Mouse (Mus musculus): ENCODE measurements around the gene Il11ra1.

Gene Il11ra1

DNA sequence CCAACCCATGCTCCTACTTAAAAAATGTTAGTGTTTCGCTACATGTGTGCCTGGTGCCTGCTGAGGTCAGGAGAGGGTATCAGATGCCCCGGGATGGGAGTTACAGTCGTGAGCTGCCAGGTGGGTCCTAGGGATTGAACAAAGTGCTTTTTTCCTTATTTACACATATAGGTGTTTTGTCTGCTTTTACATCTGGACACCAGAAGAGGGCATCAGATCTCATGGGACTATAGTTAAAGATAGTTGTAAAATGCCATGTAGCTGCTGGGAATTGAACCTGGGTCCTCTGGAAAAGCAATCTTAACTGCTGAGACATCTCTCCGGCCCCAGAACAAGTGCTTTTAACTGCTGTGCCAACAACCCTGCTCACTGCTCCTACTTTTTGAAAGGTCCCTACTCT is 10.4 kb downstream of the Il11ra1 start:
- no peak for DNase-seq (ENCODE audit: low spot score in 2 of 2)

DNA sequence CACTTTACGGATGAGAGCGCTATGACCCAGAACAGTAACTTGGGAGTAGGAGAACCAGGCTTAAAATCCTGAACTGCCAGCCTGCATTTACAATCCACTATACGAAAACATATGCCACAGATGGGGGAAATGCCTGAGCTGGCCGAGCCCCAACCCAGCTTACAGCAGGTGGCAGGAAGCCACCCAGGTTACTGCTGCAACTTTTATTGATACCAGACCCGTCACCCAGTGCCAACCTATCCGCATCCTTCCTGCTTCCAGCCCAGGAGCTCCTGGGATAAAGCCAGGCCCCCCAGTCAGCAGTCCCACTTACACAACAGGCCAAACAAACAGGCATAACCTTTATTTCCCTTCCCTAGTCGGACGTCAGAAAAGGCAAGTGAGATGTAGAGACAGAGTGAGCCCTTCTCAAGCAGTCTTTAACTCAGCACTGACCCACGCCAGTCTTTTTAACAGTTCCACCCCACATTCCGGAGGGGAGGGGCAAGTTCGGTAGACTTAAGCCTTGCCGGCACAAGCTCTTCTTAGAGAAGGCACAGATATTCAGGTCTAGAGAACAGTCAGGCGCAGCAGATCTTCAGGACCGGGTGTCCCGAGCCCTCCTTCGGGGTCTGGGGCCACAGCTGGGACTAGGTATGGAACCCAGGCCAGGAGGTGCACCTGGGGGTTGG is 12.1 kb downstream of the Il11ra1 start:
- no peak for DNase-seq (ENCODE audit: low spot score in 2 of 2)

DNA sequence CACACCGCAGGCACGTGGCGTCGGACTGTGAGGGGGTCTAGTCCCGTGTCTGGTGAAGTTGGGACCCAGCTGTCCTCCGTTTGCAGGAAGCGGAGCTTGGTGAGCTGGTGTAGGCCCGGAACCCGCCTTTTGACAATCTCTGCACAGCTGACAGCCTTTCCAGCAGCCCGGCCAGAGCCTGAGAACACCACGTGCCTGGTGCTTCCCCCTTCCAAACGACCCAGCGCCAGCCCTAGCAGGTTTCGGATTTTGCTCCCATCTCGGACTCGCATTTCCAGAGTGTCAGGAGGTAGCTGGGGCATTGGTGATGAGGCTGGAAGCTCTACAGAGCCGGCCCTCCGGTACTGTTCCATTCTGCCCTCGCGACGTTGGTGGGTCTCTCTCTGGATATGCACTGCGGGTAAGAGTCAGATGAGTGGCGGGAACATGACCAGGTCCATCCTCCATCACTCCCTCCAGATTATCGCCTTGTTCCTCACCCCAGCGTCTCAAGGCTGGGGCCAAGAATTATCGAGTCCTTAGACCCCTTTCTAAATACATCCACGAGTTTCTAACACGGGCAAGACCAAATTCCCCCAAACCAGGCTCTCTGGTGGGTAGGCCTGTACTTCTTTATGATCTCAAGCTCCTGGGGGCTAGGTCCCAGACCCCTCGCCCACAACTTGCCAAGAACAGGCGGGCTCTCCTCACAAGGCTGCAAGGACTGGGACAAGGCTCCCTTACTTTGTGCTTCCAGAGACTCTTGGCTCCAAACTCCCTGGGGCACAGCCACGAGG is 12.8 kb downstream of the Il11ra1 start:
- peak in 1 of 2 experiments; percentile 21 for DNase-seq (ENCODE audit: low spot score in 2 of 2)

DNA sequence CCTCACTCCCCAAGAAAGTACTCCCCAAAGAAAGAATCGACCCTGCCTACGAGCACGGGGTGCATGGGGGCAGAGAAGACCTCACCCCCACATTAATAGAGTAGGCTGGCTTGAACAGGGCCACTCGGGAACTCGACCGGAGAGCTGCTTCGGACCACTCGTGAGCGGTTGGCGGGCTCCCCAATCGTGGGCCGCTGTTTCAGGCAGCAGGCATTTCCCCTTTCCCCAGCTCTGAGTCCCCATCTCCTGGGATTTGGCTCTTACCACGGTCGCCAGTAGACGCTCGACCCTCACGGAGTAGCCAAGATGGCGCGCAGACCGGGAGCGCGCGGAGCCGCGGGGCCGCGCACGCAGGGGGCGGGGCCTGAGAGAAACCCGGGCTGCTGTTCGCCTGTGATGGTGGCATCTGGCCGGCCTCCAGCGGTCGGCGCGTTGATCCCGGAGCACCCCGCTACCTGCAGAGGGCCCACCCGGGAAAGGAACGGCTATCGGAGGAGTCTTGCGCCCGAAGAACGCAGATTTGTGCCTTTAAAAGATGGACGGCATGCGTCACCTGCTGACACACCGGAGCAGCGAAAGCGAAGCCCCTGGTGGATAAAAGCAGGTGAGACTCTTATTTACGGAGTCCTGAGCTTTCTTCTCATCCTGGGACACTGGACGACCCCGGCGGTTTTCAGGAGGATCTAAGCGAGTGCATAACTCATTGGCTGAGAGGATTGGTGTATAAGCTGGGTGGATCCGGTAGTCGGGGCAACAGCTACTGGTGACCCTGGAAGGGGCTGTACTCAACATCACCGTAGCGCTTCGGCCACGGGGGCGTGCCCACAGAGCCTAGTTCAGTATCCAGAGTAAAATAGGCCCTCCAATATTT is 13.6 kb downstream of the Il11ra1 start, which contains the start of gene Rpp25l:
Rpp25l (minus strand) TSS at position 338 of the 871 bp plus-strand sequence.
- DNase-seq (ENCODE audit: low spot score in 2 of 2) = peak; percentile 70 to 86

DNA sequence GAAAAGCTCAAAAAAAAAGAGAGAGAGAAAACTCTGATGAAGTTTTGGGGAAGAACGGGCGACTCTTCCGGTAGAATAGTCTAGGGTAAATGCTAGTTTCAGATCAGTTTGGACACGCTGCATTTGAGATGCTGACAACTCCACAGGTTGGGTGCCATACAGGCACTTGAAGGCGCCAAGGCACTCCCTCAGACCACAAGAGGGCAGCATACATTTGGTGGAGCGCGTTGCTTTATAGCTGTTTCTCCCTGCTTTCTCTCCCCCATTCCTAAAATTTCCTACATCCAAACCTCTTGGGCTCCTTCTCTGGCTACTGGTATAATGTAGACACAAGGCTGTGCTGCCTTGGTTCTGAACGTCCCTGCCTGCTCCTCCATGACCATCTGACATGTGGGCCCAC is 14.5 kb downstream of the Il11ra1 start:
- peak in 1 of 2 experiments; percentile 23 for DNase-seq (ENCODE audit: low spot score in 2 of 2)

DNA sequence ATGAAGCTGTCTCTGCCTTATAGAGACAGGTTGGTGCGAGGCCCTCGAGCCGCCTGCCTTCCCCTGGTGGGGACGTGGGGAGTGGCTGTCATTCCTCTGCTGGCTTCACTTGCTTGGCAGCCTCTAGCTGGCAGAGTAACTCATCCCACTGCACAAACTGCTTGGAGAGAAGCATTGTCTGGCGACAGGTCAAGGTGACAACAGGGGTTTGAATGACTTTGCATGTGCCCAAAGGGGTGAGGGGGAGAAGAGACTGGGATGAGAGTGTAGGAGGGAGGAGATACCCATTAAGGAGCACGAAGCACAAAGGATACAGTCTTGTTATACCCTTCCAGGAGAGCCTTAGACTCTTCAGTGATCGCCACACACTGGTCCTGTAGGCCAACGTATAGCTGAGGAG is 15.3 kb downstream of the Il11ra1 start:
- DNase-seq (ENCODE audit: low spot score in 2 of 2) = no peak

DNA sequence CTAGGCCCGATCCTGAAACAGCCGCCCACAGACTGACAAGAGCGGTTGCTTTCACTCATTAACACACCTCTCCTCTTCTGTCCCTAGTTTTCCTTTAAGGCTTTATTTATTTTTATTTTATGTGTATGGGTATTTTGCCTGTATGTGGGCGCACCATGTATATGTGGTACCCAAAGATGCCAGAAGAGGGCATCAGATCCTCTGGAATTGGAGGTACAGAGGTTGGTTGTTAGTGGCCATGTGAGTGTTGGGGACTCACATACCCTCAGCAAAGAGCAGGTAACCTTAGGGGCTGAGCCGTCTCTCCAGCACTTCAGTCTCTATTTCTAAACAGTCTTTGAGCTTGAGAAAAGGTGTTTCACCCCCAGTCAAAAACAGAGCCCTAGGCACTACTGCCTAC is 15.8 kb downstream of the Il11ra1 start:
- DNase-seq (ENCODE audit: low spot score in 2 of 2) = peak in 1 of 2 experiments; percentile 34

DNA sequence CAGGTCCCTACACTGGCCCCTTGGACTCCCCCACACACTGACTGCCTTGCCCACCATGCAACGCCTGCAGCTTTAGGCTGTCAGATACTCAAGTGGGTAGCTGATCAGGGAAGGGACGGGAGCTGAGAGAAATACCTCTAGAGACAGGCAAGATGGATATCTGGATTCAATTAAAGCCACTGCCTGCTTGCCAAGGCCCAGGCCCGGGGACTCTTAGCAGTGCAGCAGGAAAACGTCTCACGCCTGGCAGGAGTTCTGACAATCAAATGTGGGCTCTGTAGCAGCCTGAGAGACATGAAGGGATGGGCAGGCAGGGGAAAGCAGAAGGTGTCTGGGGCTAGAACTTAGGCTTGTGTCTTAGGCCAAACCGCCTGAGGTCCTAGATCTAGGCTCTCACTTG is 17.0 kb downstream of the Il11ra1 start:
- DNase-seq (ENCODE audit: low spot score in 2 of 2) = no peak

DNA sequence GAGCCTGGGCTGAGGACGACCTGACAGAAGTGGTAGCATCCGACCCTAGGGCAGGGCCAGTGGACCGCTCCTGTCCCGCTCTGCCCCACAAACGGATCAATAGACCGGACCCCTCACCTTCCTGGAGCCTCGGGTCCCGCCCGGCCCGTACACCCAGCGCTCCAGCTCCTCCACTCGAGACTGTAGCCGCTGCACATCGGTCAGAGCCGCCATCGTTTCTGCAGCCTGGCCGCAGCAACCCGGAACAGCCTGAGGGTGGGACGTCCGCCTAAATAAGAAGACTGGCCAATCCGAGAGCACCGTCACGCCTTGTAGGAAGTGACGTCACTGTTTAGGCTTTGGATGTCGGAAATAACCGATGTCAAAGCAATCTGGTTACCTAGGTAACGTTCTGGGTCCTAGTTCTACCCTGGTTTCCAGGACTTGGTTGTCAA is 23.1 kb downstream of the Il11ra1 start, which contains the start of gene Dctn3:
Dctn3 (minus strand) TSS at position 253 of the 434 bp plus-strand sequence.
- peak; percentile 69 to 84 for DNase-seq (ENCODE audit: low spot score in 2 of 2)

DNA sequence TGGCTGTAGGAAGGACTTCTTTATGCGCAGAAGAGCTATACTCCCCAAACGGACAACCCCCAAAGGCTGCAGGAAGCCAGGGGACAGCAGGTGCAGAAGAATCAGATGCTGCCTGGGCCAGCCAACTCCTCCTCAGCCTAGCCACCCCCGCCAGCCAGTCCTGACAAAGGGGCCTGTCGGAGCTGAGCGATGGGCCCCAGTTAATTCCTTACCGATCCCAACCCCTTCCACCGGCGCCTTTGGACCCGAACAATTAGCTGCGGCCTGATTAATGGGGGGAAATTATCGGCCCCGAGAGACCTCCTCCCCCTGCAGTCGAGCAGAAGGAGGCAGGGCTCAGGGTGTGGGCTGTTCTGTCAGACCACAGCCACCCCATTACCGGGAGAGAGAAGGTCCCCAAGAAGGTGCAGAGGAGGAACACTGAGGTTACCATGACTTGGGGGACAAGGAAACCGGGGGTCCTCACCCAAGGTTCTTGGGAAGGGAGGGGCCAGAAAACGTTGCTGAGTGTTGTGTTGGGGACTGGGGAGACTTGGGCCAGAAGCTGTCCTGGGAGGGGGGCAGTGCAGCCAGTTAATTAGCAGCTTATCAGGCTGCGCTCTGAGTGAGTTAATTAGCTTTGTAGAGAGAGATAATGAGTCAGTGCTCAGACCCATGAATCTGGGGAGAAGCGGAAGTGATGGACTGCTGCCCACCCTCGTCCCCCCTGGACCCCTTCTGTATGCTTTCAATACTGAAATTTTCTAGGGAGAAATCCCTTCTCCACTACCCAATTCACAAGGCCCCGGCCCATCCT is 27.2 kb downstream of the Il11ra1 start:
- DNase-seq (ENCODE audit: low spot score in 2 of 2) = no peak

DNA sequence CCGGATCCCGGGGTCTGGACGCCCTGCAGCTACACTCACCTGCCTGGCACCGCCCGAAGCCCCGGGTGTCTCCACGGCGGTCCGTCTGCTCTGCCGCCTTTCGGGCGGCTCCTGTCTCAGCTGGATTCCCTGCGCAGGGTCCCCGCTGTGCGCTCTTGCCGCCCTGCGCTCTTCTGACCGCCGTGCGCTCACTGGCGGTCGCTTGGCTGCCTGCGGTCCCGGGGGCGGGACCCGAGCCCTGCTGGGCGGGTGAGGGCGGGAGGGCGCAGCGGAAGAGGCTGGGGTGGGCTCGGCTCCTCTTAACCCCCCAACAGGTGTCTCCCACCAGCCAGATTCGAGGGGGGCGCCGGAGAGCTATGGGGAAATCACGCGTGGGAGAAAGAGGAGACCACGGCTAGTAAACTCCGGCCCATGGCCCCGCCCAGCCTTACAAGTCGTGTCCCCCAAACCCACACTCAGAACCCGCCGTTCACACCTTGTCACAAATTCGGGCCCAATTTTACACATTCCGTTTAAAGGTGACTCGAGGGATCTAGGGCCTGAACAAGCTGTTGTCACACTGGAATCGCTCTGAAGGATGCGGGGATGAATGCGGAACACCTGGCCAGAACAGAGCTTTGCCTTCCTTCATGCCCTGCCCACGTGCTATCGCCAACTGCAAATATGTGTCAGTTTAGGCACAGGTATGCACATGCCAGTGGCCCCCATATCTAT is 31.4 kb downstream of the Il11ra1 start, which contains the start of gene Arid3c:
Arid3c (minus strand) TSS at position 91 of the 714 bp plus-strand sequence.
- DNase-seq (ENCODE audit: low spot score in 2 of 2) = peak in 1 of 2 experiments; percentile 19

DNA sequence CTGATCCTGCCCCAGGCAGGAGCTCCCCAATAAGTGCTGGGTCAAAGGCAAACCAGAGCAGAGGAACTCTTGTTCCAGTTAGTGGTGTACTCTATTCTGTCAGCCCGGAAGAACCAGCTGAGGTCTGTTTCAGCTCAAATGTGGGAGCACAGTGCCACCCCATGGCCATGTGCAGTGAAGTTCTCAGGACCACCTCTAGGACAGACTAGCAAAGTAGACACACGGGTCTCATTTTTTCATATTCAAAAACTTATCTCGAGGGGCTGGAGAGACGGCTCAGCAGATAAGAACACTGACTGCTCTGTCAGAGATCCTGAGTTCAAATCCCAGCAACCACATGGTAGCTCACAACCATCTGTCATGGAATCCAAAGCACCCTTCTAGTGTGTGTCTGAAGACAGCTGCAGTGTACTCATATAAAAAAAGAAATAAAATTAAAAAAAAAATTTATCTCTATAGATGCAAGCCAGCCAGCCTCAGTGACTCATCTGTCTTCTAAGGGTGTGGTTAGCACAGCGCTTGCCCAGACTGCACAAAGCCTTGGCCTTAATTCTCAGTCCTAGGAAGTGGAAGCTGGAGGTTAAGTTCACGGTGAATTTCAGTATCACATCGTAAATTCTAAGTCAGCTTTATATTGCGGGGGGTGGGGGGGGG is 37.9 kb downstream of the Il11ra1 start:
- DNase-seq (ENCODE audit: low spot score in 2 of 2) = peak; percentile 58 to 76

DNA sequence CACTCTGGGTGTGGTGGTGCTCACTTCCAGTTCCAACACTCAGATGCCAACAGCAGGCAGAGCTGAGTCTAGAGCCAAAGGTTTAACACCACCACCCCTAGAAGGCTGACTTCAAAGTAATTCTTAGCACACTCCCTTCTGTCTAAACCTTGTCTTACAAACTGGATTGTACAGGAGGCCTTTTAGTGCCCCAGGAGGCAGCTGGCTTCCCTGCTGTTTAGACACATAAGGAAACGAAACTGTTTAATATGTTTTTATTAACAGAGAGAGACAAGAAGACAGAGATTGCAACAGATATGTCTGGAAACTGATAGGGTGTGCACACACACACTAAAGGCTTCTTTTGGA is 38.4 kb downstream of the Il11ra1 start:
- DNase-seq (ENCODE audit: low spot score in 2 of 2) = no peak

DNA sequence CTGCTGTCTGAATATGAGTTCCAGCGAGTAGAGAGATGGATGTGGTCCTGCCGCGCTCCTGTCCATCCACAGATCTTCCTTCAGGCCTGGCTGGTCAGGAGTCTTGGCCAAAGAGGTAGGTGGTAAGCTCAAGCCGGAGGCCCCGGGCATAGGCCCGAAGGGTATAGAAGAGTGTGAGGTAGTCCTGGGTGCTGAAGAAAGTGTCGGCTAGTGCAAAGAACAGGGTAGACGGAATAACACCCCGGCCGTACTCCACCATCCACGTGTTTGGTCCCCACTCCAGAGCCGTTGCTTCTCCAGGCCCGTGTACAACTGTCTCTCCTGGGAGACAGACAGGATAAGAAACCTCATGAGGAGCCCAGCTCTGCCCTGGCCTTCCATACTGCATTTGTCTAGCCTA is 39.5 kb downstream of the Il11ra1 start:
- no peak for DNase-seq (ENCODE audit: low spot score in 2 of 2)

DNA sequence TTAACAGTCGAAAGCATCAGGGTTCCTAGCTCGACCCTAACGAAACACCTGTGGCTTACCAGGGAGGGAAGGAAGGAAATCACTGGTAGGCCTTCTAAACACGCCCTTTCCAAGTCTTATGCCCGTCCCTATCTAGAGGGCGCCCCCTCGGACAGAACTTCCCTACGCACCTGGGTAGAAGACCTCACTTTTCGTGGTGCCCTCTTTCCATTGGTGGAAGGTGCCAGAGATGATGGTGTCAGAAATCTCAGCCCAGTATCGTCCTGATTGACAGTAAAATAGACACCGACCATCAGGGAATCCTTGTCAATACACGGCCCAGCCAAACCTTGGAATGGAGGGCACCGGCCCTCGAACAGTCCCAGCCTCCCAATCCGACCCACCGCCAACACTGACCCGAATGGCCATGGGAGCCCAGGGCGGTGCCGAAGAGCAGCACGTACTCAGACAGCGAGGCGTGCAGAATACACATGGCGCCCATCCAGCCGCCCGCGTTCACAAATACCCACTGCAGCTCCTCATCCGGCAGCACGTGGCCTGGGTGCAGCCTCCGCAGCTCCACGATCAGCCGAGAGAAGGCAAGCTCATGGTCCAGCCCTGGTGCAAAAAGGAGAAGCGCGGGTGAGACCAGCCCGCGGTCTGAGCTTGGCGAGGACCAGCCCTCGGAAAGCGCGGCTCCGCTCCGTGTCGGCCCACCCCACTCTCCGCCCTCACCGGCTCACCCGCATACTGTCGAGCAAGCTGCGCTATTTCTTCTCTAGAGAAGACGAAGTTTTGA is 40.8 kb downstream of the Il11ra1 start:
- peak in 1 of 2 experiments; percentile 50 for DNase-seq (ENCODE audit: low spot score in 2 of 2)

DNA sequence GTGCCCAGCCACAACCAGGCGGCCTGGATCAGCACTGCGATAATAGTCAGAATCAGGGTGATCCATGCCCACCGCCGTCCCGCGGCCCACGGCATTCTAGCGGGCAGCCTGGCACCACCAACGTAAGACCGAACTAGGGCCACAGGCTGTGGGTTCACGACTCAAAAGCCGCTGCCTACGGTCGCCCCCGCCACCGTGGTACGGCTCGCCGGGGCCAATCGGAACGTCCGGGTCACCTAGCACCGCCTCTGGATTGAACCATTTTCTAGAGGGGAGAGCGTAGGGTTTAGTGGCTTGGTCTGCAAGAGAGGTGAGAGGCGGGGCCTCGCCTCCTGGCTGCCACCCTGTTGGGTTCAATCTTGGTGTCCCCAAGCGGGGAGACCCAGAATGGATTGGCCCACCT is 41.4 kb downstream of the Il11ra1 start:
- DNase-seq (ENCODE audit: low spot score in 2 of 2) = peak; percentile 92 to 96

DNA sequence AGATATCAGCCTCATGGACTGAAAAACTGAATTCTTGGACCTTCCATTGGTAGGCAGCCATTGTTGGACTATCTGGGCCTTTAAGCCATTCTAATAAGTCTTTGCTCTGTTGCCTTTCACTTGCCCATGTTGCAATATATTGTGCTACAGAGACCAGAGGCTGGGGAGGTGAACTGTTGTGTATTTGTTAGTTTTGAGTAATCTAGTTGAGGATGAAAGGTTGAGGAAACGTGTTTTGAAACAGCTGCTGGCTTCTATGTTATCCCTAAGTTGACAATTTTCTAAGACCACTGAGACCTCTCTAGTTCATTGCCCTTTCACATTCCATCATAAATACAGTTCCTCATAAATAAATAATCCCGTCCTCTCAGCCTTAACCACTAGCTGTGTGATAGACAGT is 44.3 kb downstream of the Il11ra1 start:
- no peak for DNase-seq (ENCODE audit: low spot score in 2 of 2)

DNA sequence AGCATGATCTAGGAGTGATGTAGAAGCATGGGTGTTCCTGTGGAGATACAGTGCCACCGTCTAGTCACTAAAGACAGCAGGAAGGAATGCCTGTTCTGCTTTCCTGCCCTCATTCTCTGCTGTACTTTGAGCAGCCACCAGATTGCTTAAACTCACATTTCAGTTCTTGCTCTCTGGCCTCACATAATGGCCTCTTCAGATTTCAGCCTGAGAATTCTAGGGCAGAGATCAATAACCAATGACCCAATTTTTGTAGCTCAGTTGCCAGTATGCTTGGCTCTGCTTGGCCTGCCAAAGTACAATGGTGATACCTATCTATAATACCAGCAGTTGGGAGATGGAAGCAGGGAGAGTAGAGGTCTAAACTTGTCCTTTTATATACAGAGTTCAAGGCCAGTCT is 45.2 kb downstream of the Il11ra1 start:
- DNase-seq (ENCODE audit: low spot score in 2 of 2) = no peak

DNA sequence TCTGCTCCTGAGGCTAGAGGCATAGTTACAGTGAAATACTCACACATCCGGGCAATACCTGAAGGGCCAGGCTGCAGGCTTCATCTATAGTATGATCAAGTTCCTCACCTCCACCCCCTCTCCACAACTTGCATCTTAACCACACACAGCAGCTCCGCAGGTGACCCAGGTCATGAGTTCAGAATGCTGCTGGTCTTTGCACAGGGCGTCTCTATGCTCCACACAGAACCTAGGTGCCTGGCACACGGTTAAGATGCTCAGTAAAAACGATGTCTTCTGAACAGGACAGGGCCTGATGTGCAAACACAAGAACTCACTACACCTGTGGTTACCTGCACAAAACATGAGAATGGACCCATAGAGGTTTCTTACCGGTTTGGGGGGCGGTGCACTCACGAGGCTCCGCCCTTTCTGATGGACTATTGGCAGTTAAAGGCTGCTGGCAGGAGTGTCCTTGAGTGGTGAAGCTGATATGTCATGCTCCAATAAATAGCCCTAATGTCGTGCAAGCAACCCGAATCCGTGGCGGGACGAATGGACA is 55.1 kb downstream of the Il11ra1 start, which contains the start of gene Galt:
Galt (plus strand) TSS at position 432 of the 541 bp plus-strand sequence.
- DNase-seq (ENCODE audit: low spot score in 2 of 2) = no peak

All from urinary bladder, adult 18-20 months (tissue).